Mouse (Mus musculus) megakaryocyte, embryonic 14.5 days (primary cell): ENCODE data around the gene Parg. TPM values are rescaled to one million over a fixed set of nuclear protein-coding genes. Genes with fewer than 3 reads are reported as not detected.
"Not testable (repeated sequence)": the region's sequence is repeated elsewhere in the genome, so short reads cannot be mapped to it uniquely, and the experiment has no call there.

Source experiments
- H3K27me3 ChIP-seq: replicated peaks from 2 replicates; pipeline ENCODE3; 2012; ENCODE audit warnings: inconsistent platforms
- H3K36me3 ChIP-seq: replicated peaks from 2 replicates; pipeline ENCODE3; 2012; ENCODE audit warnings: low read length, inconsistent platforms, mixed read lengths
- H3K4me1 ChIP-seq: 2 replicates; pipeline ENCODE4 v1.6.1; 2012; ENCODE audit warnings: inconsistent platforms
- H3K4me3 ChIP-seq: replicated peaks from 2 replicates; pipeline ENCODE3; 2012; ENCODE audit warnings: moderate library complexity, mild to moderate bottlenecking, inconsistent platforms
- H3K9me3 ChIP-seq: 2 replicates; pipeline ENCODE4 v1.6.1; 2012; ENCODE audit warnings: inconsistent platforms
- FLI1 ChIP-seq: IDR thresholded peaks from 2 replicates; pipeline ENCODE4 v1.6.1; 2012; ENCODE audit warnings: low read length, inconsistent platforms, mixed read lengths
- GATA1 ChIP-seq: IDR thresholded peaks from 3 replicates; pipeline ENCODE4 v1.6.1; 2012; ENCODE audit warnings: mixed read lengths, low read length, inconsistent platforms, borderline replicate concordance
- polyA plus RNA-seq: library from polyadenylated mRNA; stranded (reverse); fragments of >175 nt; gene quantifications from 2 replicates; pipeline ENCODE4 v1.2.3, GENCODE M21; 2012; ENCODE audit warnings: low replicate concordance; ENCODE audit not compliant: insufficient read depth

Gene Parg
- polyA plus RNA-seq, 1 experiment: 4.6 TPM

- Histone ChIP-seq H3K4me1 (peaks cover 4% of the 10 kb centered on the region; the same call in 1 of the 2 replicates), H3K4me3 (no peak overlapping the region), H3K36me3 (peaks cover 75% of the 10 kb centered on the region), H3K27me3 (no peaks in the 10 kb centered on the region), H3K9me3 (no peaks in the 10 kb centered on the region)
- TF ChIP-seq GATA1 (no peak), FLI1 (no peak)
Measured at GRCm38 (mm10) chr14:32179393-32180195, 22.2 kb upstream of the Parg start.

GRCm38 (mm10) chr14:32180861-32181260 lies 20.9 kb upstream of the Parg start:
- Histone ChIP-seq H3K27me3 (no peaks in the 10 kb centered on the region), H3K4me1 (no peaks in the 10 kb centered on the region), H3K4me3 (no peak overlapping the region), H3K36me3 (peaks cover 75% of the 10 kb centered on the region), H3K9me3 (no peaks in the 10 kb centered on the region)
- TF ChIP-seq GATA1 (no peak), FLI1 (no peak)

GRCm38 (mm10) chr14:32183846-32184245 lies 17.9 kb upstream of the Parg start:
- Histone ChIP-seq H3K4me3 (no peak overlapping the region), H3K27me3 (no peaks in the 10 kb centered on the region), H3K9me3 (no peaks in the 10 kb centered on the region), H3K36me3 (peaks cover 93% of the 10 kb centered on the region), H3K4me1 (no peaks in the 10 kb centered on the region)
- TF ChIP-seq GATA1 (no peak), FLI1 (no peak)

- H3K36me3 ChIP-seq: peaks cover 86% of the 10 kb centered on the region
- peaks cover 17% of the 10 kb centered on the region; the same call in 1 of the 2 replicates for H3K4me1 ChIP-seq
- no peak overlapping the region for H3K4me3 ChIP-seq
- TF ChIP-seq FLI1 (no peak), GATA1 (no peak)
- no peaks in the 10 kb centered on the region for H3K9me3 ChIP-seq
- no peaks in the 10 kb centered on the region for H3K27me3 ChIP-seq
Measured at GRCm38 (mm10) chr14:32190627-32191391, 10.9 kb upstream of the Parg start.

- Histone ChIP-seq H3K9me3 (no peaks in the 10 kb centered on the region), H3K4me3 (no peak overlapping the region), H3K4me1 (peaks cover 23% of the 10 kb centered on the region), H3K27me3 (no peaks in the 10 kb centered on the region), H3K36me3 (peaks cover 82% of the 10 kb centered on the region)
- no peak for TF ChIP-seq GATA1
- no peak for TF ChIP-seq FLI1
Measured at GRCm38 (mm10) chr14:32191926-32192325, 9.8 kb upstream of the Parg start.

- Histone ChIP-seq H3K36me3 (peaks cover 82% of the 10 kb centered on the region), H3K4me1 (peaks cover 27% of the 10 kb centered on the region), H3K27me3 (no peaks in the 10 kb centered on the region), H3K4me3 (no peak overlapping the region), H3K9me3 (no peaks in the 10 kb centered on the region)
- no peak for TF ChIP-seq FLI1
- no peak for TF ChIP-seq GATA1
Measured at GRCm38 (mm10) chr14:32192437-32192836, 9.3 kb upstream of the Parg start.

GRCm38 (mm10) chr14:32193557-32193956 lies 8.2 kb upstream of the Parg start:
- peaks cover 36% of the 10 kb centered on the region for H3K4me1 ChIP-seq
- peaks cover 83% of the 10 kb centered on the region for H3K36me3 ChIP-seq
- H3K9me3 ChIP-seq, H3K27me3 ChIP-seq, H3K4me3 ChIP-seq: not testable (repeated sequence)

DNA sequence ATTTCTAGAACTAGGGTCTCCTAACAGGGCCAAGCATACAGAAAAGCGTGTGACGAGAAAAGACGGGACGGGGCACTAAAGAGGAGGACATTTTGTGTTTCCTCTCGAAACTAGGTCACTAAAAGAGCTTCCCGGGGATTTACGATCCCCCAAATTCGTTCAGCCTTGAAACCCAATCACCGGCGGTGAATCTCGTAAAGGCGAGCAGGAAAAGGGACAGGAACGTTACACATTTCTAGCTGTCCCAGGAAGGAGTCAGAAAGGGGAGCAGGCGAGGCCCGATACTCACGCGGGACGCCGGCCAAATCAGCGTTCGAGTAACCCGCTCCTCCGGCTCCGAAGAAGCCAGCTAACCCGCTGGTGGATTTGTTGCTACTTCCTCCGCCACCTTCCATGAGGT lies 395 bp upstream of the Parg start:
- TF ChIP-seq FLI1: no peak
- no peak for TF ChIP-seq GATA1
- H3K4me1 ChIP-seq: peaks cover 47% of the 10 kb centered on the region
- H3K4me3 ChIP-seq: peak overlapping the region; percentile 93
- H3K27me3 ChIP-seq: no peaks in the 10 kb centered on the region
- 0 out of 2 replicates have a peak, but pooled peaks cover 4% of the 10 kb centered on the region for H3K9me3 ChIP-seq
- H3K36me3 ChIP-seq: peaks cover 37% of the 10 kb centered on the region

DNA sequence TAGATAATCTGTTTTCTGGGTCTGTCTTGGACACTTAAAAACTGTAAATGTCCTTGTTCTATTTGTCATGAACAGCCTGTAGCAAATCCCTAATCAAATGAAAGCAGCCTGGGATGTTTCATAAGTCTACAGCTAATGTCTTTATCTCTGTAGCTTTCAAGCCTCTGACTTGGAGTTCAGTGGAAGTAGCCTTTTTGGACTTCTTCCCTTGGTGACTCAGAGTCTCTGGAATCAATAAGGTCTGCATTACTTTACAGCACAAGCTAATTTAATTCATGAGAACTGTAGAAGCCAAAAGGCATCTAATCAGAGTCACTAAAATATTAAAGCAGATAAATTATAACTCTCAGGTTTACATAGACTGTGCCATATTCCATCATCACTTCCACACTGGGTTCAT lies 24.9 kb downstream of the Parg start:
- H3K36me3 ChIP-seq: peaks cover 39% of the 10 kb centered on the region
- TF ChIP-seq FLI1 (no peak), GATA1 (no peak)

GRCm38 (mm10) chr14:32228996-32229395 lies 27.2 kb downstream of the Parg start:
- TF ChIP-seq FLI1 (no peak), GATA1 (no peak)
- Histone ChIP-seq H3K9me3 (no peaks in the 10 kb centered on the region), H3K27me3 (no peaks in the 10 kb centered on the region), H3K4me3 (no peak overlapping the region), H3K4me1 (peaks cover 19% of the 10 kb centered on the region), H3K36me3 (peaks cover 34% of the 10 kb centered on the region)

More for the DNA sequence above, 24.9 kb downstream of the Parg start:
- Histone ChIP-seq H3K4me1 (peaks cover 19% of the 10 kb centered on the region), H3K27me3 (no peaks in the 10 kb centered on the region), H3K9me3 (no peaks in the 10 kb centered on the region), H3K4me3 (no peak overlapping the region)
